Mouse (Mus musculus): ENCODE data around the gene Tbc1d16.

DNA sequence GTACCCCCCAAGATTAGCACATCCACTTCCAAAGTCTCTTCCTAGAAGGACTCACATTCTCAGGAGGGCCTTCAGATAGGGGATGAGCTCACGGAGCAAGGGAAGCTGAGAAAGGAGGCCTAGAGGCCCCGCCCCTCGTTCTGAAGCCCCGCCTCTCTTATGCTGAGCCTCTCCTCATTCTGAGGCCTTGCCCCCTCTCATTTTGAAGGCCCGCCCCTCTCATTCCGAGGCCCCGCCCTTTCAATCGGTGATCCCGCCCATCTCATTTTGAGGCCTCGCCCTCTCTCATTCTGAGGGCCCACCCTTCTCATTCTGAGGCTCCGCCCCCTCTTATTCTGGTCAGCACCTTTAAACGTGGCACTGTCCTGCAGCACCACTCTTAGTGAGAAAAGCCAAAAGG, 82.2 kb downstream of the Tbc1d16 start:
- TF ChIP-seq POLR2A (IDR thresholded peaks at IDR 0.05; ENCODE audit: borderline replicate concordance, control insufficient read depth, low read depth, low read length) = no peak
- no peak for TF ChIP-seq CTCF (IDR thresholded peaks at IDR 0.05; ENCODE audit: control insufficient read depth, insufficient read depth, low read length)
